Mouse (Mus musculus) embryo, embryonic 9.5 days (tissue): ENCODE results near the gene Rhbdd2.
A peak's percentile ranks its signal among the peaks of the same experiment; 100 is the strongest.

Source experiments
- DNase-seq: peaks from one replicate; pipeline ENCODE4 v3.0.0-alpha.2; 2017; ENCODE audit errors: extremely low spot score

The Rhbdd2 gene

DNA sequence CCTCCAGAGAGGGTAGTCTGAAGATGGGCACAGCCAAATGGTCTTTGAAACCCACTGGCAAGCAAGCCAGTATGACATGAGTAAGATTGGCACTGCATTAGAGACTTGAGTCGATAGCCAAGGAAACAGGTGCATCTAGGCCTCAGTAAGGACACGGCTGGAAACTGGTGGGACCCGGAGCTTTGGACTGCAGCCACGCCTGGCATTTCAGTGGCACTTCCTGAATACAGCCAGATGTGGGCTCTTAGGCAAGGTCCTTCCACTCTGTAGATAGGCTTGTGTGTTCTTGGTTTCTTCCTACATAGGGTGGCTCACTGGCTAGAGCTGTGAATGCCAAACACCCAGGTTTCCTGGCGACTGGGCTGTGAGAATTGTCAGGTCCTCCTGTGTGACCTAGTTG lies 12.9 kb downstream of the Rhbdd2 start:
- DNase-seq: no peak

GRCm38 (mm10) chr5:135646038-135646437 lies 13.6 kb downstream of the Rhbdd2 start:
- DNase-seq: no peak

DNA sequence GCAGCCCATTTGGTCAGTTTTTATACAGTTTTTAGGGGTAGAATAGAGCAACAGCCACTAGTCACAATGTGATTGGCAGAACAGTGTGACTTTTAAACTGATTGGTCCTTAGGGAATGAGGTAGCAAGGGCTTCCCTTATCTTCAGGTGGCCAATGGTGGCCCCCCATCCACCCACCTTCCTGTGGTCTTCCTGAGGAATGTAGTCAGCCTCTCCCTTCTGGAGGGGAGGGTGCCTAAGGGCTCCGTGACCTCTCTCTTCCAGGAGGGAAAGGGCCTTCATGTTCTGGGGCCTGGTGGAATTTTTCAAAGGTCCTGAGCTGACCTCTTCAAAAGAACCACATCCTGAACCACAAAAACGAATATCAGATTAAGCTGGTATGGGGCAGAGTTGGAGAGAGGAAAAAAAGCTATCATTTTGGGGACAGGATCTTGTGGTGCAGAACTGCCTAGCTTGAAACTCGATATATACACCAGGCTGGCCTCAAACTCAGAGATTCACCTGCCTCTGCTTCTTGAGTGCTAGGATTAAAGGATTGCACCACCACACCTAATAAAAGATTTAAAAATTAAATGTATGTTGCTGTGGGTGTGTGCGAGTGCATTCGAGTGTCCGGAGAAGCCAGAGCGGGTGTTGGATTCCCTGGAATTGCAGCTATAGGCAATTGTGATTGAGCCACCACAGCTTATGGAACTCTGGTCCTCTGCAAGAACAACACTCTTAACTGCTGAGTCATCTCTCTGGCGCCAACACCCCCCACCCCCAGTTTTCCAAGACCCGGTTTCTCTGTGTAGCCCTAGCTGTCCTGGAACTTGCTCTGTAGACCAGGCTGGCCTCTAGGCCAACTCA lies 16.3 kb downstream of the Rhbdd2 start:
- DNase-seq: no peak

DNA sequence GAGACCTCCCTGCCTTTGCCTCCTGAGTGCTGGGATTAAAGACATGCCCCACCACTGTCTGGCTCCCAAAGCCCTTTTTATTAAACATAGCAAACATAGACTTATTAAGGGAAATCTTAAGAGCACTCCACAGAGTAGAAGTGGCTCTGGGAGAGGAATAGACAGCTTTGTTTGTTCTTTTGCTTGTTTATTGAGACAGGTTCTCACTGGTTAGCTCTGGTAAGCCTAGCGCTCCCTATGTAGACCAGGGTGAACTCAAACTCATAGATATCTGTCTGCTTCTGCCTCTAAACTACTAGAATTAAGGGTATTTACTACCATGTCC lies 16.9 kb downstream of the Rhbdd2 start:
- no peak for DNase-seq

DNA sequence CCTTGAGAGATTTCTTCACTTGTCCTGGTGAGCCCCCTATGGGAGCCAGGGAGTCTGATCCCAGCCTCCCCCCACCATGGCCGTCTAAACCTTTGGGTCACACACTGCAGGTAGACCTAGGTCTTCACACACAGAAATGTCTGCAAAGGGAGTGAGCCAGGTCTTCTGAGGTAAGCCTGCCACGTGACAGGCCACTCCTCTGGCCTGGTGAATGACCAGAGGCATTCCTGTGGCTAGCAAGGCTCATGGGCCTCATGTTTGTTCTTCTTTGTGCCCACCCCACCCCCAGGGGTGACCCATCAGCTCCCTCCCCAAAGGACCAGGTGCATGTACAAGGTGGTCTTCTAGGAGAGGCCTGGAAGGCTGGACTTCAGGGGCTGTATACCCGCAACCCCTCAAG lies 19.1 kb downstream of the Rhbdd2 start:
- DNase-seq: no peak

GRCm38 (mm10) chr5:135653209-135653608 lies 20.8 kb downstream of the Rhbdd2 start:
- no peak for DNase-seq

DNA sequence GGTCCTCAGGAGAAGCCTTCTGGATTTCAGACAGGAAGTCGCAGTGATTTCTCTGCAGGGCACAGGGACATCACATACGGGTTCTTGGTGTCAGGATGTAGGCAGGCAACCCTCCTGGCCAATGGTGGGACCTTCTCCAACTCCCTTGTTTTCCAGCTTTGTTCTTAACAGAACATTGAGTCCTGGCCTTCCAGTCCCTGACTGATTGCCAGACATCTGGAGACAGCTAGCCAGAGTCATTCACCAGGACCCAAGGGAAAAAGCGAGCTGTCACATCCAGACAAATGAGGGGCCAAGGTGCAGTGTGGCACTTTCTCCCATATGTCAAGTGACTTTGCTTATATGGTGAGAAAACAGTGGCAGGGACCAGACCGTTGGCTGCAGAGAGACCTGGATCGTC lies 23.6 kb downstream of the Rhbdd2 start:
- DNase-seq: no peak

- no peak for DNase-seq
Measured at GRCm38 (mm10) chr5:135657128-135657527, 24.7 kb downstream of the Rhbdd2 start.

DNA sequence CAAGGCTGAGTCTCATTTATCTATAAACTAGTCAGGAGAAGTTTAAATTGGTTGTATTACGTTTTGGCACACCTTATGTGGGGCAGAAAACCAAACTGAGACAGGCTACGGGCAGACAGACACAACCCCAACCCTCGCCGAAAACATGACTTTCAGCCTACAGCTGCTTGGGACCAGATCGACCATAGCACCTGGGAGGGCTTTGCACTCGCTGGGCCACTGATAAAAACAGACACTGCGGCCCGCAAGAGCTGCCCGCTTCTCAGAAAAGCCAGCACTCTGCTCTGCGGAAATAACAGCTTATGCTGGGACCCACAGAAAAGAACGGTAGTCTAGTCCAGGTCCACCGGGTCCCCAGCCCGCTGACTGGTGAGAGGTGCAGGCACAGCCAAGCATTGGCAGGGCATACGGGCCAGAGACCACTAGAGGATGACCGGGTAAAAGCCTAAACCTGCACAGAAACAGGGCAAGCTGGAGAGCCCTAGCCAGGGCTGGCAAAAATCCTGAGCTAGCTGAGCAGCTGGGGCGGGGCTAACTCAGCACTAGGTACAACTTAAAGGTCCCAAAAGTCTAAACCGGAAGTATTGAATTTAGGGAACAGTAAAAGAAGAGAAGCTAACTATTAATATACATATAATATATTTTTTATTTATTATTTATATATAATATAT lies 25.4 kb downstream of the Rhbdd2 start:
- no peak for DNase-seq

DNA sequence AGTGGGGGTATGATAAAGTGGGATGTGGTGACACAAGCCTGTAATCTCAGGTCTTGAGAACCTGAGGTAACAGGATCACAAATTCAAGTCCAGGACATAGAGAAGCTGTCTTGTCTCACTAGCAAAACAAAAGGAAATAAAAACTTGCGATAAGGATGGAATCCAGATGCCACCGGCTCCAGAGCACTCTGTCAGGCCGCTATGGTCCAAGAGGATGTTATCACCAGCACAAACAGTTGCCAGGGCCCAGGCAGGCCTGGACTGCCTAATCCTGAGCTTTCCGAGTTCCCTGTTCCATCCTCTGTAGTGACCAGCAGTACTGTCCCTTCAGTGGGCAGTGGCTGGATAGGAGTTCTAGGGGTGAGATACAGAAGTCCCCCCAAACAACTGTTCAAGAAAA lies 27.5 kb downstream of the Rhbdd2 start:
- DNase-seq: no peak

DNA sequence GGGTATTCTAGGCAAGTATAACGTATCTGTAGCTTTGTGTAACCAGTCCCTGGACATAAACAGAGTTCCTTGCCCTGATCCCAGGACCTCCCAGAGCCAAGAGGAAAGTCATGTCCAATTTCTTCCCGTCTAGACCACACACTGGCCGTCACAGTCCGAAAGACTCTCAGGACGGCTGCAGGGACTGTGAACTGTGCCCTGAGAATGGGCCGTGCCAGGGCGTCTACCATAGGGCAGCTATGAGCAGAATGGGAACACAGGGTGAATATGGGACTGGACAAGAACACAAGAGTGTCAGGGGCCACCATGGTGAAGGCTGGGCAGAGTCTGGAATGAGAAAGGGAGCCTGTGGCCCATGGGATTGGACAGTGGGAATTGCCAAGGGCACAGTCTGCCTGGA lies 28.1 kb downstream of the Rhbdd2 start:
- DNase-seq: no peak

GRCm38 (mm10) chr5:135666890-135667289 lies 34.5 kb downstream of the Rhbdd2 start:
- no peak for DNase-seq

- DNase-seq: no peak
Measured at GRCm38 (mm10) chr5:135668071-135668470, 35.7 kb downstream of the Rhbdd2 start.

- DNase-seq: no peak
Measured at GRCm38 (mm10) chr5:135669741-135670275, 37.4 kb downstream of the Rhbdd2 start, which contains the start of gene Por. Por (plus strand) TSS chr5:135670033.

DNA sequence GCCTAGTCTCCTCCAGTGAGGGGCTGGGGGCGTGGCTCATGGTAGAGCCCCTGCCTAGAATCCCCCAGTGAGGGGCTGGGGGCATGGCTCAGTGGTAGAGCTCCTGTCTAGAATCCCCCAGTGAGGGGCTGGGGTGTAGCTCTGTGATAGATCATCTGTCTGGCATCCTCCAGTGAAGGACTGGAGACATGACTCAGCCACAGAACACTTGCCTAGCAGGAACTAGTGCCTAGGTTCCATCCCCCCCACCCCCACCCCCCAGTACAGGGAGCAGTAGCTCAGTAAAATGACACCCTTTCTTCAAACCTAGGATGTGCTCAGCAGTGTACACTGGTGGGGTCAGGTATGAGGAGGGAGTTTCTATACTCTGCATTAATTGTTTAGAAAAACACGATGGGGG lies 38.5 kb downstream of the Rhbdd2 start:
- no peak for DNase-seq

DNA sequence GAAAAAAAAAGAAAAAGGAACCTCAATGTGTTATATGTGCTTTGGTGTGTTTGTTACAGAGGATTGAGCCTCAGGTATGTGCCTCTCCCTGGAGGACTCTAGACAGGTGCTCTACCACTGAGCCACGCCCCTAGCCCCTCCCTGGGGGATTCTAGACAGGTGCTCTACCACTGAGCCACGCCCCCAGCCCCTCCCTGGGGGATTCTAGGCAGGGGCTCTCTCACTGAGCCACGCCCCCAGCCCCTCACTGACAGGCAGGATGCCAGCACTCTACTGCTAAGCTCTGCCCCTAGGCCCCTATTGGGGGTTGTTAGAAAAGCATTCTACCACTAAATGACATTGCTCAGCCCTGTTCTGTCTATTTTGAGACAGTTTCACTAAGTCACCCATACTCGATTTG lies 40.1 kb downstream of the Rhbdd2 start:
- no peak for DNase-seq

DNA sequence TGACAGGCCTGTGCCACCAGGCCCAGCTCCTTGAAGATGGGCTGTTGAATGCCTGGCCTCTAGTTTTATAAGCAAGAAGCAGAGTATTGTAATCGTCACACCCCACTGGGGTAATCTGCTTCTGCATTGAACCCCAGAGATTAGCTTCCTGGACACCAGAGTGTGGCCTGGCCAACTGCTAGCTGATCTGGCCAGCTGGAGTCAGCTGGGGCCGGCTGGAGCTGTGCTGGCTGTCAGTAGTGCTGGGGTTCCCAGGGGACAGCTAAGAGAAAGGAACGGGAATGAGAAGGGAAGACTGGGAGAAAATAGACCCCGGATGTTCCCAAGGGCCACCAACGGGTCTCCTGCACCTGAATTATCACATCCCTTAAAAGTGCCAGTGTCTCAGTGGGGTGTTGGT lies 40.6 kb downstream of the Rhbdd2 start:
- DNase-seq: no peak

DNA sequence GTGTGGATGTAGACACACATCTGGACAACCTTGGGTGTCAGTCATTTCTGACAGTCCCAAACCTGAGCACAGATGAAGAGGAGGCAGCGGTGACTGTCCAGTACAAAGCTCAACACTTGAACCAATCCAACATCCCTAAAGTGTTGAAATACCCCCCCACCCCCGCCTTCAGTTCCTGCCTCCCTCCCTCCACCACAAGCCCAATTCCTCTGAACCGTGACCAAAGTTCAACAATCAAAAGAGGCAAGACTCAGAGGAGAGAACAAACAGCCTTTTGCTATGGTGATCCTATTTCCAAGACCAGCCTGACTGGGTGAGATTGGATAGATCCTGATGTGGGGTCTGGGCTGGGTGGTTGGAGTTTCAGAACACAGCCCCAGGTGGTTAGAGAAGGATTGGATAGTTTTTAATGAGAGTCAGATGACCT lies 41.9 kb downstream of the Rhbdd2 start:
- DNase-seq: peak; percentile 73

DNA sequence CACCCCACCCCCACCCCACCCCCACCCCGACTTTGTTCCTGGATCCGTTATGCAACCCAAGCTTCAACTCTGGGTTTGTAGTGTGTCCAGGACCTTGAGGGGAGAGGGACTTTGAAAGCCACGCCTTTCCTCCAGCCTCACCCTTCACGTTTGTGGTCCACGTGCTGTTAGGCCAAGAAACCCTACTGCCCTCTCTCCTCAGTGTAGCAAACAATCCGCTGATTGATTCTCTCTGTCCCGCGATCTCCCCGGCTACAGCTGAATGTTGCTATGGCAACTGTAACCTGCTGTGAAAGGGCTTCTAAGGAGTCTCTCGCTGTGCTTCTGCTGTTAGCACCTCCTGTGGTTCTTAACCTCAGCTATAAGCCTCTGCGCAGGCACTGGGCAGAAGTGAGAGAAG lies 42.4 kb downstream of the Rhbdd2 start:
- peak; percentile 84 for DNase-seq

- no peak for DNase-seq
Measured at GRCm38 (mm10) chr5:135676696-135677095, 44.3 kb downstream of the Rhbdd2 start.

DNA sequence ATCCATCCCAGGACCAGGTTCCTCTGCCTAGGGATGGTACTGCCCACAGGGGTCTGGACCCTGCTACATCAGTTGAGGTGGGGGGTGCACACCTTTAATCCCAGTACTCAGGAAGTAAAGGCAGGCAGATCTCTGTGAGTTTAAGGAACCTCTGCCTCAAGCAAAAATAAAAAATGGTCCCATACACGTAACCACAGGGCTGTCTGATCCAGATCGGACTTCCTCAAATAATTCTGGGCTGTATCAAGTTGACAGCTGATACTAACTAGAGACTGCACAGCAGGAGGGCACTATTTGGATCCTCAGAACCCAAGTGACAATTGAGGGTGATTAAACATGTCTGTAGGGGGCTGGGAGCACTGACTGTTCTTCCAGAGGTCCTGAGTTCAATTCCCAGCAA lies 44.8 kb downstream of the Rhbdd2 start:
- no peak for DNase-seq

DNA sequence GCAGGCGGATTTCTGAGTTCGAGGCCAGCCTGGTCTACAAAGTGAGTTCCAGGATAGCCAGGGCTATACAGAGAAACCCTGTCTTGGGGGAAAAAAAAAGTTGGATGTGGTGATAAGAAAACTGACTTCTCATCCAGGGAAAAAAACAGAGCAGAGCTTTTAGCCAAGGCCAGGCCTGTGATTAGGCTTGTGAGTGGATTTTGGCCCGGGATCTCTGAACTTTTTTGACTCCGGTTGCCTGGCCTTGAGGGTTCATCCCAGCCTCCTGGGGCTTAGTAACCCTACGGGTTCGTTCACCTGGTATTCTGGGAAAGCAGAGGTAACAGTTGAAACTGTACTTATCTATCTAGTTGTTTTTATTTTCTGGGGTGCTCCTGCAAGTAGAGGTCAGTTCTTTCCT lies 46.1 kb downstream of the Rhbdd2 start:
- no peak for DNase-seq

DNA sequence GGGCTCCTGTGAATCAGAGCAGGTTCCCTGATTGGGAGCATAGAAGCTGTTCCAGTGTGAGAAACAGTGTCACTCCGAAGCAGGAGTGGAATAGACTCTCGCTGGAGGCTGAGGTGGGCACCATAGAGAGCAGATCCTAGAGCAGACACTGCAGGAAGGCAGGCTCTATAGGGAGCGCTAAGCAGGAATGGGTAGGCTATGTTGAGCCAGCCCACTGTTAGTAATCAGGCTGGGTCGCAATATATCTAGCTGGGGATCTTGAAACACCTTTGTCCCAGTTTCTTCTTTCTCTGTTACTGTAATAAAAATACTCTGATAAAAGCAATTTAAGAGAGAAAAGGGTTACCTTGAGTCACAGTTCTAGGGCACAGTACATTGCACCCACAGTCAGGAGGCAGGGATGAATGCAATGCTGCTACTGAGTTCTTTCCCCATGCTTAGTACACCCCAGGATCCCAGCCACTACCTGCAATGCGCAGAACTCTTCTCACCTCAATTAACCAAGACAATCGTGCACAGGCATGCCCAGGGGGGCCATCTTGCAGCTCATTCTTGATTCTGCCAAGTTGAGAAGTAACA lies 48.6 kb downstream of the Rhbdd2 start:
- DNase-seq: no peak
